Mouse (Mus musculus) liver, embryonic 11.5 days (tissue): ENCODE data around the gene Gm19402. TPM values are rescaled to one million over a fixed set of nuclear protein-coding genes. Genes with fewer than 3 reads are reported as not detected.
A peak's percentile ranks its signal among the peaks of the same experiment; 100 is the strongest.

Source experiments
- ATAC-seq: fragments of 200-750 bp; cut with Nextera tagmentation; replicated peaks from 2 replicates; pipeline ENCODE4 v1.8.0; 2017; ENCODE audit warnings: moderate number of reproducible peaks, mild to moderate bottlenecking, moderate TSS enrichment, moderate library complexity; ENCODE audit not compliant: low FRiP score
- DNase-seq: peaks from one replicate; pipeline ENCODE4 v3.0.0-alpha.2; 2017; ENCODE audit warnings: low spot score
- H3K27ac ChIP-seq: fragments of 300-500 bp; sonication (generic); 2 replicates; pipeline ENCODE4 v1.5.1; 2014; ENCODE audit warnings: mild to moderate bottlenecking, low read depth, low read length, control low read depth
- H3K27me3 ChIP-seq: fragments of 300-500 bp; sonication (generic); replicated peaks from 2 replicates; pipeline ENCODE4 v1.6.1; 2014; ENCODE audit warnings: low read length, mixed read lengths; ENCODE audit not compliant: control insufficient read depth, insufficient read depth
- H3K36me3 ChIP-seq: fragments of 300-500 bp; sonication (generic); 2 replicates; pipeline ENCODE4 v1.6.1; 2014; ENCODE audit warnings: mild to moderate bottlenecking, low read length, moderate library complexity, mixed read lengths; ENCODE audit not compliant: control insufficient read depth, insufficient read depth
- H3K4me1 ChIP-seq: fragments of 300-500 bp; sonication (generic); replicated peaks from 2 replicates; pipeline ENCODE4 v1.6.1; 2014; ENCODE audit warnings: low read length, mixed read lengths; ENCODE audit not compliant: control insufficient read depth, insufficient read depth
- H3K4me2 ChIP-seq: fragments of 300-500 bp; sonication (generic); 2 replicates; pipeline ENCODE4 v1.6.1; 2014; ENCODE audit warnings: mild to moderate bottlenecking, control low read depth, moderate library complexity
- H3K4me3 ChIP-seq: fragments of 300-500 bp; sonication (generic); 2 replicates; pipeline ENCODE4 v1.5.1; 2014; ENCODE audit warnings: low read depth, low read length, control low read depth
- H3K9ac ChIP-seq: fragments of 300-500 bp; sonication (generic); 2 replicates; pipeline ENCODE4 v1.6.1; 2014; ENCODE audit warnings: low read depth, low read length, control low read depth
- H3K9me3 ChIP-seq: fragments of 300-500 bp; sonication (generic); 2 replicates; pipeline ENCODE4 v1.6.1; 2016; ENCODE audit warnings: low read length, inconsistent platforms, mixed read lengths; ENCODE audit not compliant: control insufficient read depth
- WGBS: fragments of 180-500 bp; shearing (Covaris S2); extraction: QIAGEN DNeasy Blood & Tissue Kit; methylation state at CpG from one replicate; pipeline ENCODE4 v1.1.7; 2014; 5-methylcytosine and 5-hydroxymethylcytosine counted together
- polyA plus RNA-seq: library from polyadenylated mRNA; unstranded; fragments of >200 nt; fragmentation: Nextera tagmentation; extraction: Ambion mirVana; gene quantifications from 2 replicates; pipeline ENCODE4 v1.2.1, GENCODE M21; 2014

Gene Gm19402
- polyA plus RNA-seq, 1 experiment from 2014 or later: not detected

- DNase-seq (no peak), ATAC-seq (no peak)
- Histone ChIP-seq H3K4me1 (no peaks in the 10 kb centered on the region; the same call in 1 of the 2 replicates), H3K36me3 (no peaks in the 10 kb centered on the region), H3K9me3 (no peaks in the 10 kb centered on the region), H3K4me3 (peak overlapping the region; percentile 22; the same call in 1 of the 2 replicates), H3K4me2 (peak overlapping the region; percentile 51), H3K27me3 (peaks cover 52% of the 10 kb centered on the region), H3K27ac (no peak overlapping the region), H3K9ac (no peak overlapping the region)
- 4% methylated on average over 35 of the region's 35 CpGs for WGBS
Measured at GRCm38 (mm10) chr10:77677562-77677961, 13.0 kb downstream of the Gm19402 start.

- DNase-seq: no peak
- WGBS: 55% methylated on average over 13 of the region's 13 CpGs
Measured at GRCm38 (mm10) chr10:77673765-77674164, 16.8 kb downstream of the Gm19402 start.

GRCm38 (mm10) chr10:77671519-77671918 is 19.0 kb downstream of the Gm19402 start:
- Histone ChIP-seq H3K27ac (peak overlapping the region; percentile 54), H3K4me2 (peak overlapping the region; percentile 23), H3K4me1 (peaks cover 6% of the 10 kb centered on the region), H3K36me3 (no peaks in the 10 kb centered on the region), H3K9me3 (no peaks in the 10 kb centered on the region), H3K27me3 (peaks cover 18% of the 10 kb centered on the region), H3K9ac (no peak overlapping the region), H3K4me3 (no peak overlapping the region)
- 9% methylated on average over 4 of the region's 4 CpGs for WGBS
- peak; percentile 94 for ATAC-seq
- DNase-seq: no peak

More at GRCm38 (mm10) chr10:77673765-77674164, 16.8 kb downstream of the Gm19402 start:
- ATAC-seq: no peak
- Histone ChIP-seq H3K4me3 (no peak overlapping the region), H3K27me3 (peaks cover 39% of the 10 kb centered on the region), H3K27ac (no peak overlapping the region), H3K36me3 (no peaks in the 10 kb centered on the region), H3K4me1 (peaks cover 6% of the 10 kb centered on the region), H3K9me3 (no peaks in the 10 kb centered on the region), H3K9ac (no peak overlapping the region), H3K4me2 (no peak overlapping the region)

GRCm38 (mm10) chr10:77670710-77671109 is 19.8 kb downstream of the Gm19402 start:
- Histone ChIP-seq H3K36me3 (no peaks in the 10 kb centered on the region), H3K9me3 (no peaks in the 10 kb centered on the region), H3K9ac (no peak overlapping the region), H3K27me3 (peaks cover 14% of the 10 kb centered on the region), H3K27ac (peak overlapping the region; percentile 54), H3K4me2 (no peak overlapping the region), H3K4me1 (peaks cover 6% of the 10 kb centered on the region), H3K4me3 (no peak overlapping the region)
- 75% methylated on average over 4 of the region's 4 CpGs for WGBS
- no peak for ATAC-seq
- DNase-seq: no peak

GRCm38 (mm10) chr10:77667402-77667801 is 23.2 kb downstream of the Gm19402 start:
- peaks cover 6% of the 10 kb centered on the region; the same call in 1 of the 2 replicates for H3K4me1 ChIP-seq
- no peak overlapping the region for H3K4me3 ChIP-seq
- H3K27me3 ChIP-seq: peaks cover 23% of the 10 kb centered on the region
- H3K9ac ChIP-seq: no peak overlapping the region
- DNase-seq (no peak), ATAC-seq (no peak)
- H3K4me2 ChIP-seq: no peak overlapping the region
- H3K36me3 ChIP-seq: no peaks in the 10 kb centered on the region
- WGBS: 65% methylated on average over 4 of the region's 4 CpGs
- H3K27ac ChIP-seq: no peak overlapping the region
- no peaks in the 10 kb centered on the region for H3K9me3 ChIP-seq

- 82% methylated on average over 8 of the region's 8 CpGs for WGBS
- no peak overlapping the region for H3K27ac ChIP-seq
- H3K9me3 ChIP-seq: no peaks in the 10 kb centered on the region
- H3K27me3 ChIP-seq: peaks cover 23% of the 10 kb centered on the region
- no peak overlapping the region for H3K4me2 ChIP-seq
- ATAC-seq (no peak), DNase-seq (no peak)
- no peak overlapping the region for H3K9ac ChIP-seq
- H3K4me3 ChIP-seq: no peak overlapping the region
- peaks cover 6% of the 10 kb centered on the region; the same call in 1 of the 2 replicates for H3K4me1 ChIP-seq
- no peaks in the 10 kb centered on the region for H3K36me3 ChIP-seq
Measured at GRCm38 (mm10) chr10:77666342-77666741, 24.2 kb downstream of the Gm19402 start.

GRCm38 (mm10) chr10:77663949-77664665 is 26.4 kb downstream of the Gm19402 start:
- Histone ChIP-seq H3K4me3 (no peak overlapping the region), H3K9ac (no peak overlapping the region), H3K4me2 (no peak overlapping the region), H3K9me3 (no peaks in the 10 kb centered on the region), H3K27ac (no peak overlapping the region), H3K4me1 (no peaks in the 10 kb centered on the region), H3K27me3 (peaks cover 23% of the 10 kb centered on the region), H3K36me3 (no peaks in the 10 kb centered on the region)
- ATAC-seq (no peak), DNase-seq (no peak)
- 37% methylated on average over 43 of the region's 43 CpGs for WGBS

GRCm38 (mm10) chr10:77658286-77658994 is 32.1 kb downstream of the Gm19402 start:
- no peak overlapping the region for H3K9ac ChIP-seq
- WGBS: 60% methylated on average over 15 of the region's 15 CpGs
- H3K4me3 ChIP-seq: no peak overlapping the region
- DNase-seq (no peak), ATAC-seq (no peak)
- H3K9me3 ChIP-seq: no peaks in the 10 kb centered on the region
- no peaks in the 10 kb centered on the region for H3K4me1 ChIP-seq
- H3K4me2 ChIP-seq: no peak overlapping the region
- H3K36me3 ChIP-seq: no peaks in the 10 kb centered on the region
- H3K27me3 ChIP-seq: peaks cover under 1% of the 10 kb centered on the region
- no peak overlapping the region for H3K27ac ChIP-seq
